ENCODE assay signal across 13 mouse cellular contexts in the genomic region with DNA sequence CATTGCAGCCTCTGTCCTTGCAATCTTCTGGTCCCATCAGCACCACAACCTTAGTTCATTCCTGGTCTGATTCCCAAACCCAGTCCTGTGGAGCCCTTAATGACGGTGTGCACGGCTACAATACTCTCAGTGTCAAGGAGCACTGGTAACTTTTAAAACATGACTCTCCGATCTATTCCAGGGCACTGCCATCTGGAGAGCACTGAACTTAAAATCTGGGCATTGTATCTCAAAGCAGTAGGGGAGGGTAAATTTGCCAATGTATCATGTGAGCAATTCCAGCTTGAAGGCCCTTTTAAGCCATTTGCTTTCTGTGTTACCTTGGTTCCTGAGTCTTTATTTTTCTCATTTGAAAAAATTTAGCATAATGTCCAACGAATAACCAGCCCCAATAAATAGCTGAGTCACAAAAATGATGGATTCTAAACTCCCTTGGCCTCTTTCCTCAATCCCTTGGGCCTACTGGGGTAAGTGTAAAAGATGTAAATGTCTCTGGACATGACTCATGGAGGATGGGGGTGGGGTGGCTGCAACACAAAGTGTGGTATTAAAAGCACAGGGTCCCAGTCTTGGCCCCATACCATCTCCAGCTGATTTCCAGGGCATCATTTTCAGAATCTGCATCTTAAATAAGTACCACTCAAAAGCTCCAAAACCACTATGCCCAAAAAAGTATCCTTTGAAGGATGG.
A peak's percentile ranks its signal among the peaks of the same experiment; 100 is the strongest.
DNase-seq lines count a peak whose midpoint lies in the region; ATAC-seq lines count a peak whose summit lies in the region.
"Had no signal": no experiment of that assay in that cellular context is flagged by ENCODE, and none has a peak within 500 bp of the region (broad histone marks: within the 10 kb centered on the region; RNA-seq: fewer than 3 reads in every experiment).

No protein-coding gene starts in this region.

- DNase-seq in adrenal gland, postnatal 14 days = peak; percentile 47
- no peak for DNase-seq in adrenal gland, adult 8-10 months
- DNase-seq in gastrocnemius, adult 18-20 months (ENCODE audit: low spot score) = no peak
- DNase-seq: gastrocnemius, postnatal 25 days; liver, embryonic 13.5 days; lung, postnatal 4 days had no signal

- no peak overlapping the region for H3K4me2 ChIP-seq in hindbrain, embryonic 15.5 days
- no peak overlapping the region for H3K4me2 ChIP-seq in hindbrain, embryonic 12.5 days (replicated peaks)
- no peak overlapping the region for H3K4me2 ChIP-seq in midbrain, embryonic 16.5 days (ENCODE audit: low read length)
- H3K4me2 ChIP-seq in midbrain, embryonic 15.5 days = no peak overlapping the region
- H3K4me2 ChIP-seq in neural tube, embryonic 15.5 days = no peak overlapping the region
- H3K4me2 ChIP-seq: heart, embryonic 13.5 days; liver, embryonic 13.5 days had no signal

- peaks cover 8% of the 10 kb centered on the region; the same call in 1 of the 2 replicates for H3K36me3 ChIP-seq in hindbrain, embryonic 15.5 days
- no peaks in the 10 kb centered on the region for H3K36me3 ChIP-seq in hindbrain, embryonic 12.5 days
- H3K36me3 ChIP-seq in midbrain, embryonic 16.5 days (ENCODE audit: control insufficient read depth, insufficient read depth, low read length) = peaks cover 8% of the 10 kb centered on the region
- no peaks in the 10 kb centered on the region for H3K36me3 ChIP-seq in midbrain, embryonic 15.5 days (replicated peaks)
- peaks cover 5% of the 10 kb centered on the region for H3K36me3 ChIP-seq in neural tube, embryonic 15.5 days
- H3K36me3 ChIP-seq: heart, embryonic 13.5 days; liver, embryonic 13.5 days had no signal

- peaks cover 54% of the 10 kb centered on the region for H3K4me1 ChIP-seq in hindbrain, embryonic 15.5 days (replicated peaks)
- peaks cover 8% of the 10 kb centered on the region for H3K4me1 ChIP-seq in hindbrain, embryonic 12.5 days
- peaks cover 26% of the 10 kb centered on the region for H3K4me1 ChIP-seq in midbrain, embryonic 16.5 days (ENCODE audit: control insufficient read depth, insufficient read depth, low read length)
- peaks cover 26% of the 10 kb centered on the region for H3K4me1 ChIP-seq in midbrain, embryonic 15.5 days
- peaks cover 36% of the 10 kb centered on the region for H3K4me1 ChIP-seq in neural tube, embryonic 15.5 days
- H3K4me1 ChIP-seq: liver, embryonic 13.5 days had no signal

- H3K27ac ChIP-seq in hindbrain, embryonic 15.5 days (replicated peaks) = peak overlapping the region; percentile 67
- H3K27ac ChIP-seq in hindbrain, embryonic 12.5 days = no peak overlapping the region
- peak overlapping the region; percentile 14; the same call in 1 of the 2 replicates for H3K27ac ChIP-seq in midbrain, embryonic 16.5 days (ENCODE audit: low read length)
- H3K27ac ChIP-seq in midbrain, embryonic 15.5 days = no peak overlapping the region
- H3K27ac ChIP-seq in neural tube, embryonic 15.5 days (replicated peaks) = peak overlapping the region; percentile 37; the same call in 1 of the 2 replicates
- H3K27ac ChIP-seq: heart, embryonic 13.5 days; liver, embryonic 13.5 days had no signal

- ATAC-seq in hindbrain, embryonic 15.5 days (ENCODE audit: low FRiP score, low read depth) = no peak
- ATAC-seq in hindbrain, embryonic 12.5 days (ENCODE audit: low FRiP score) = no peak
- ATAC-seq in midbrain, embryonic 16.5 days = no peak
- no peak for ATAC-seq in midbrain, embryonic 15.5 days (replicated peaks)
- ATAC-seq in neural tube, embryonic 15.5 days (ENCODE audit: low FRiP score) = no peak

- H3K9me3 ChIP-seq in hindbrain, embryonic 15.5 days = no peaks in the 10 kb centered on the region
- no peaks in the 10 kb centered on the region for H3K9me3 ChIP-seq in hindbrain, embryonic 12.5 days (replicated peaks)
- H3K9me3 ChIP-seq in midbrain, embryonic 16.5 days (replicated peaks; ENCODE audit: control insufficient read depth, low read length, poor library complexity, severe bottlenecking) = no peaks in the 10 kb centered on the region
- H3K9me3 ChIP-seq in midbrain, embryonic 15.5 days = no peaks in the 10 kb centered on the region
- H3K9me3 ChIP-seq in neural tube, embryonic 15.5 days (replicated peaks) = no peaks in the 10 kb centered on the region
- H3K9me3 ChIP-seq: heart, embryonic 13.5 days; liver, embryonic 13.5 days had no signal

- H3K4me3 ChIP-seq in hindbrain, embryonic 15.5 days = no peak overlapping the region
- H3K4me3 ChIP-seq in hindbrain, embryonic 12.5 days = no peak overlapping the region
- H3K4me3 ChIP-seq in midbrain, embryonic 16.5 days (ENCODE audit: low read depth, low read length) = no peak overlapping the region
- no peak overlapping the region for H3K4me3 ChIP-seq in midbrain, embryonic 15.5 days
- H3K4me3 ChIP-seq in neural tube, embryonic 15.5 days (replicated peaks) = no peak overlapping the region
- H3K4me3 ChIP-seq: erythroblast, embryonic 14.5 days; heart, embryonic 13.5 days; liver, embryonic 13.5 days had no signal

- H3K27me3 ChIP-seq in hindbrain, embryonic 15.5 days = no peaks in the 10 kb centered on the region
- H3K27me3 ChIP-seq in hindbrain, embryonic 12.5 days = no peaks in the 10 kb centered on the region
- no peaks in the 10 kb centered on the region for H3K27me3 ChIP-seq in midbrain, embryonic 16.5 days (ENCODE audit: control insufficient read depth, insufficient read depth, low read depth, low read length)
- H3K27me3 ChIP-seq in midbrain, embryonic 15.5 days (replicated peaks) = no peaks in the 10 kb centered on the region
- H3K27me3 ChIP-seq in neural tube, embryonic 15.5 days (replicated peaks) = no peaks in the 10 kb centered on the region
- H3K27me3 ChIP-seq: heart, embryonic 13.5 days; liver, embryonic 13.5 days had no signal

- 64% methylated on average over 4 of the region's 4 CpGs for WGBS in hindbrain, embryonic 15.5 days
- 76% methylated on average over 4 of the region's 4 CpGs for WGBS in hindbrain, embryonic 12.5 days
- 59% methylated on average over 4 of the region's 4 CpGs for WGBS in midbrain, embryonic 16.5 days
- 70% methylated on average over 4 of the region's 4 CpGs for WGBS in midbrain, embryonic 15.5 days
- WGBS in neural tube, embryonic 15.5 days = 52% methylated on average over 4 of the region's 4 CpGs

- H3K9ac ChIP-seq in hindbrain, embryonic 15.5 days = no peak overlapping the region
- no peak overlapping the region for H3K9ac ChIP-seq in hindbrain, embryonic 12.5 days
- H3K9ac ChIP-seq in midbrain, embryonic 16.5 days (ENCODE audit: low read depth, low read length) = no peak overlapping the region
- no peak overlapping the region for H3K9ac ChIP-seq in midbrain, embryonic 15.5 days
- no peak overlapping the region for H3K9ac ChIP-seq in neural tube, embryonic 15.5 days (replicated peaks)
- H3K9ac ChIP-seq: heart, embryonic 13.5 days; liver, embryonic 13.5 days had no signal

Comparison
In these comparisons a context has a peak if more than half of its experiments do, and no peak if none do; other contexts are left out.
1. H3K27ac ChIP-seq: peak in hindbrain, embryonic 15.5 days (single experiment), midbrain, embryonic 16.5 days (single experiment) and neural tube, embryonic 15.5 days (single experiment); none in hindbrain, embryonic 12.5 days (single experiment) and midbrain, embryonic 15.5 days (single experiment).